Mouse (Mus musculus): ENCODE data around the gene Arsb.

GRCm38 (mm10) chr13:93900934-93901626 is 129.7 kb downstream of the Arsb start:
- TF ChIP-seq CTCF (conservative IDR thresholded peaks at IDR 0.05; ENCODE audit: low read length) (no peak), NANOG (IDR thresholded peaks at IDR 0.05; ENCODE audit: borderline replicate concordance, low read length) (no peak)
